11 mouse cellular contexts compared by ENCODE assay signal in the genomic region with DNA sequence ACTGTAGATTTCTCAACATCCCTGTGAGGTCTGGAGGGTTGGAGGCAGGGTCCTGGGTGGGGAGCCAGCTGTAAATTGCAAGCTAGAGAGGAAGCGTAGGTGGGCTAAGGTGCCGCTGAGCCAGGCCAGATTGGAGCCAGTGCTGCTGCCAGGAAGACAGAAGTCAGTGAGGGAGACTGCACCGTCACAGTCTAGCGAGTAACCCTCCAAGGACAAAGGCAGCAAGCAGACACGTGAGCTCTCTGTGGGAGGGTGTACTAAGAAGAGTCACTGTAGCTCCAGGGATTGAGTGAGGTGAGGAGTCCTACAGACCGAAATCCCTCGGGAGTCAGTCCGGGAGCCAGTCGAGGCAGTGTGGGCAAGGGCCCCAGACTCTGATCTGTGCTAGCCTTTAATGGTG. TPM values are rescaled to one million over a fixed set of nuclear protein-coding genes. Genes with fewer than 3 reads are reported as not detected.
DNase-seq lines count a peak whose midpoint lies in the region; ATAC-seq and TF ChIP-seq lines count a peak whose summit lies in the region.
"Had no signal": no experiment of that assay in that cellular context is flagged by ENCODE, and none has a peak within 500 bp of the region (broad histone marks: within the 10 kb centered on the region; RNA-seq: fewer than 3 reads in every experiment).

No protein-coding gene starts in this region.

- TF ChIP-seq CTCF in Patski (IDR thresholded peaks at IDR 0.05): no peak

- POLR2A ChIA-PET in Patski (lab: Charles Lee): interaction anchor here (1.9 kb wide), 1 partner anchor 12 kb away, joined by 10 read pairs; no protein-coding TSS in a partner anchor

- ATAC-seq in heart, embryonic 12.5 days (ENCODE audit: insufficient number of reproducible peaks, low FRiP score): no peak
- ATAC-seq in Patski: peak; percentile 5

- peaks cover 4% of the 10 kb centered on the region; the same call in 1 of the 2 replicates for H3K9me3 ChIP-seq in heart, embryonic 12.5 days (replicated peaks)
- peaks cover 3% of the 10 kb centered on the region; the same call in 1 of the 2 replicates for H3K9me3 ChIP-seq in embryonic facial prominence, embryonic 10.5 days
- H3K9me3 ChIP-seq: embryonic facial prominence, embryonic 15.5 days; lung, embryonic 15.5 days had no signal

- CTCF ChIA-PET in Patski (lab: Charles Lee): interaction anchor here (1.6 kb wide), 1 partner anchor 20 kb away, joined by 8 read pairs; no protein-coding TSS in a partner anchor

- 0 out of 2 replicates have a peak overlapping the region, but pooled peaks have one; percentile 10 for H3K9ac ChIP-seq in heart, embryonic 12.5 days
- H3K9ac ChIP-seq: embryonic facial prominence, embryonic 15.5 days; lung, embryonic 15.5 days had no signal

- WGBS in heart, embryonic 12.5 days: 75% methylated on average over 9 of the region's 9 CpGs
- 78% methylated on average over 9 of the region's 9 CpGs for WGBS in embryonic facial prominence, embryonic 10.5 days

- peak overlapping the region; percentile 52; the same call in 1 of the 2 replicates for H3K27ac ChIP-seq in heart, embryonic 12.5 days (ENCODE audit: poor library complexity, severe bottlenecking)
- H3K27ac ChIP-seq in embryonic facial prominence, embryonic 10.5 days (replicated peaks): no peak overlapping the region
- H3K27ac ChIP-seq: embryonic facial prominence, embryonic 15.5 days; lung, embryonic 15.5 days had no signal

- in situ Hi-C loops in Patski (cut with MboI; ENCODE audit: low pct_unique_long_range_greater_than_20kb): no loop called here

- peaks cover 45% of the 10 kb centered on the region for H3K36me3 ChIP-seq in heart, embryonic 12.5 days
- H3K36me3 ChIP-seq in embryonic facial prominence, embryonic 10.5 days (replicated peaks): peaks cover 77% of the 10 kb centered on the region

- no peak overlapping the region for H3K4me3 ChIP-seq in heart, embryonic 12.5 days
- no peak overlapping the region for H3K4me3 ChIP-seq in embryonic facial prominence, embryonic 10.5 days
- H3K4me3 ChIP-seq: embryonic facial prominence, embryonic 15.5 days; lung, embryonic 15.5 days had no signal

- no peak overlapping the region for H3K4me2 ChIP-seq in heart, embryonic 12.5 days
- H3K4me2 ChIP-seq: embryonic facial prominence, embryonic 15.5 days; lung, embryonic 15.5 days had no signal

- DNase-seq in heart, postnatal 14 days: no peak
- DNase-seq in Patski (ENCODE audit: low read depth, low spot score): peak; percentile 72
- DNase-seq in adrenal gland, postnatal 25 days: peak; percentile 49
- peak; percentile 90 for DNase-seq in kidney, adult 11 months
- DNase-seq in embryonic facial prominence, embryonic 10.5 days (ENCODE audit: low spot score): no peak
- DNase-seq in T-cell, adult 2 months (ENCODE audit: low spot score): no peak
- no peak for DNase-seq in left cerebral cortex, postnatal 10 days (ENCODE audit: extremely low spot score in 1 of 2, low spot score in 2 of 2)
- DNase-seq: gastrocnemius, postnatal 25 days had no signal

- peaks cover 64% of the 10 kb centered on the region for H3K4me1 ChIP-seq in heart, embryonic 12.5 days (replicated peaks)
- H3K4me1 ChIP-seq in embryonic facial prominence, embryonic 10.5 days: peaks cover 42% of the 10 kb centered on the region

- intact Hi-C loops in heart, postnatal 14 days (cut with DNase I): loop anchor here (10.0 kb wide), 1 partner anchor 207 kb away; no protein-coding TSS in a partner anchor
- intact Hi-C loops in left cerebral cortex, postnatal 10 days (cut with DNase I): no loop called here

- H3K27me3 ChIP-seq in heart, embryonic 12.5 days (replicated peaks): no peaks in the 10 kb centered on the region
- H3K27me3 ChIP-seq in Patski: no peaks in the 10 kb centered on the region
- peaks cover 3% of the 10 kb centered on the region; the same call in 1 of the 2 replicates for H3K27me3 ChIP-seq in embryonic facial prominence, embryonic 10.5 days (replicated peaks; ENCODE audit: low read depth, poor library complexity, severe bottlenecking)
- H3K27me3 ChIP-seq: embryonic facial prominence, embryonic 15.5 days; lung, embryonic 15.5 days had no signal

RNA-seq across cellular contexts. Expression of a gene that starts 10.6 kb away (rescaled TPM):
- 4.0 and 4.8 TPM in 2 replicates for polyA plus RNA-seq in heart, embryonic 12.5 days (2016; fragmentation: Nextera tagmentation; extraction: Ambion mirVana)
- 10 to 100 TPM; 10.5 to 11.6 TPM for total RNA-seq in heart, postnatal 14 days (2021)
- polyA plus RNA-seq in Patski (2021): 24.7 TPM
- total RNA-seq in adrenal gland, postnatal 25 days (2021): 35.5 and 37.7 TPM in 2 replicates
- 5.2 and 5.3 TPM in 2 replicates for polyA plus RNA-seq in embryonic facial prominence, embryonic 10.5 days (2016; fragmentation: Nextera tagmentation; extraction: Ambion mirVana)
- 10 to 100 TPM; 33.5 to 34.9 TPM for total RNA-seq in left cerebral cortex, postnatal 10 days (2021)

RNA-seq across cellular contexts. Expression of a gene that starts 55.5 kb away (rescaled TPM):
- 6.5 and 6.6 TPM in 2 replicates for polyA plus RNA-seq in heart, embryonic 12.5 days (2016; fragmentation: Nextera tagmentation; extraction: Ambion mirVana)
- total RNA-seq in heart, postnatal 14 days (2021): 1 to 10 TPM; 7.0 to 7.3 TPM
- polyA plus RNA-seq in Patski (2021): 27.0 TPM
- 26.0 and 34.7 TPM in 2 replicates for total RNA-seq in adrenal gland, postnatal 25 days (2021)
- 4.4 and 4.7 TPM in 2 replicates for polyA plus RNA-seq in embryonic facial prominence, embryonic 10.5 days (2016; fragmentation: Nextera tagmentation; extraction: Ambion mirVana)
- 10 to 100 TPM; 60.5 to 65.2 TPM for total RNA-seq in left cerebral cortex, postnatal 10 days (2021)

RNA-seq across cellular contexts. Expression of a gene that starts 56.5 kb away (rescaled TPM):
- polyA plus RNA-seq in heart, embryonic 12.5 days (2016; fragmentation: Nextera tagmentation; extraction: Ambion mirVana): 31.6 and 33.5 TPM in 2 replicates
- 10 to 100 TPM; 13.5 to 14.2 TPM for total RNA-seq in heart, postnatal 14 days (2021)
- polyA plus RNA-seq in Patski (2021): 38.2 TPM
- 32.6 and 40.9 TPM in 2 replicates for total RNA-seq in adrenal gland, postnatal 25 days (2021)
- 52.9 and 59.4 TPM in 2 replicates for polyA plus RNA-seq in embryonic facial prominence, embryonic 10.5 days (2016; fragmentation: Nextera tagmentation; extraction: Ambion mirVana)
- 10 to 100 TPM; 36.4 to 38.5 TPM for total RNA-seq in left cerebral cortex, postnatal 10 days (2021)

Comparison
In these comparisons a context has a peak if more than half of its experiments do, and no peak if none do; other contexts are left out.
1. DNase-seq: peak in Patski (single experiment), adrenal gland, postnatal 25 days (single experiment) and kidney, adult 11 months (single experiment); none in heart, postnatal 14 days (0 of 2), embryonic facial prominence, embryonic 10.5 days (single experiment), T-cell, adult 2 months (single experiment) and left cerebral cortex, postnatal 10 days (0 of 2).